Mouse (Mus musculus): Measurements from ENCODE around the gene Mepce. TPM values are rescaled to one million over a fixed set of nuclear protein-coding genes. Genes with fewer than 3 reads are reported as not detected.

Mepce gene
- total RNA-seq, 4 experiments from 2014 or later: 23.0 to 24.2 (median 23.3) TPM

GRCm38 (mm10) chr5:137788946-137789531 lies 1.6 kb upstream of the Mepce start:
- DNase-seq (ENCODE audit: low spot score in 2 of 2): no peak

- DNase-seq (ENCODE audit: low spot score in 2 of 2): no peak
These were observed 716 bp upstream of the Mepce start for GRCm38 (mm10) chr5:137788171-137788570.

GRCm38 (mm10) chr5:137786109-137786942 lies 1.1 kb downstream of the Mepce start:
- DNase-seq (ENCODE audit: low spot score in 2 of 2): peak; percentile 99

GRCm38 (mm10) chr5:137785164-137786031 lies 2.1 kb downstream of the Mepce start:
- peak in 1 of 2 experiments; percentile 19 for DNase-seq (ENCODE audit: low spot score in 2 of 2)

- DNase-seq (ENCODE audit: low spot score in 2 of 2): no peak
These were observed 2.9 kb downstream of the Mepce start for GRCm38 (mm10) chr5:137784546-137784945.

- no peak for DNase-seq (ENCODE audit: low spot score in 2 of 2)
These were observed 3.4 kb downstream of the Mepce start for GRCm38 (mm10) chr5:137783901-137784540.

- no peak for DNase-seq (ENCODE audit: low spot score in 2 of 2)
These were observed 4.5 kb downstream of the Mepce start for GRCm38 (mm10) chr5:137782776-137783522.

GRCm38 (mm10) chr5:137781661-137782060 lies 5.8 kb downstream of the Mepce start:
- DNase-seq (ENCODE audit: low spot score in 2 of 2): no peak

- DNase-seq (ENCODE audit: low spot score in 2 of 2): no peak
These were observed 8.2 kb downstream of the Mepce start for GRCm38 (mm10) chr5:137779053-137779933.

- peak; percentile 93 to 95 for DNase-seq (ENCODE audit: low spot score in 2 of 2)
These were observed 8.8 kb downstream of the Mepce start, which contains the start of gene Ppp1r35 for GRCm38 (mm10) chr5:137778635-137779034. Ppp1r35 (plus strand) TSS chr5:137778849.

- no peak for DNase-seq (ENCODE audit: low spot score in 2 of 2)
These were observed 10.1 kb downstream of the Mepce start for GRCm38 (mm10) chr5:137777267-137777845.

- DNase-seq (ENCODE audit: low spot score in 2 of 2): no peak
These were observed 11.0 kb downstream of the Mepce start for GRCm38 (mm10) chr5:137776408-137776918.

GRCm38 (mm10) chr5:137775587-137776290 lies 11.7 kb downstream of the Mepce start:
- no peak for DNase-seq (ENCODE audit: low spot score in 2 of 2)

GRCm38 (mm10) chr5:137772755-137773154 lies 14.7 kb downstream of the Mepce start:
- DNase-seq (ENCODE audit: low spot score in 2 of 2): no peak

GRCm38 (mm10) chr5:137770709-137771108 lies 16.7 kb downstream of the Mepce start:
- no peak for DNase-seq (ENCODE audit: low spot score in 2 of 2)

- DNase-seq (ENCODE audit: low spot score in 2 of 2): no peak
These were observed 19.0 kb downstream of the Mepce start for GRCm38 (mm10) chr5:137768475-137768874.

GRCm38 (mm10) chr5:137766270-137766669 lies 21.2 kb downstream of the Mepce start:
- DNase-seq (ENCODE audit: low spot score in 2 of 2): no peak

GRCm38 (mm10) chr5:137764609-137765340 lies 22.7 kb downstream of the Mepce start:
- DNase-seq (ENCODE audit: low spot score in 2 of 2): no peak
